Mouse (Mus musculus) A20 (cell line): ENCODE results near the gene Ackr1.
"Not testable (repeated sequence)": the region's sequence is repeated elsewhere in the genome, so short reads cannot be mapped to it uniquely, and the experiment has no call there.

ENCODE experiments used
- DNase-seq: peaks from one replicate; pipeline ENCODE4 v3.0.0-alpha.2; 2011; ENCODE audit warnings: low read depth, low spot score

Ackr1 gene

DNA sequence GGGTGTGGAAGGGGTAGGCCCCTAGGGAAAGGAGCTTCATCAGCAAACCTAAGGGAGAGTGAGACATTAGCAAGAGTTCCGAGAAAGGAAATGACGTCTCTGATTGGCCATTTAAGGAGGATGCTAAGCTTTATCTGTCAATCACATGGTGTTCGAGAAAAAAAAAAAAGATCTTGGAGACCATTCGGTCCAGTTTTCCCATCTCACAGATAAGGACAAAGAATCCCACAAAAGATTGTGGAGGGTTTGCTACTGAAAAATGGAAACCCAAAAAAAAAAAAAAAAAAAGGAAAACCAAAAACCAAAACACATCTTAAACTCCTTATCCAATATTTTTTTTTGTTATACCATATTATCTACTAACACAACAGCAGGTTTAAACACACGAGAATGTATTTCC lies 15.6 kb upstream of the Ackr1 start:
- no peak for DNase-seq

DNA sequence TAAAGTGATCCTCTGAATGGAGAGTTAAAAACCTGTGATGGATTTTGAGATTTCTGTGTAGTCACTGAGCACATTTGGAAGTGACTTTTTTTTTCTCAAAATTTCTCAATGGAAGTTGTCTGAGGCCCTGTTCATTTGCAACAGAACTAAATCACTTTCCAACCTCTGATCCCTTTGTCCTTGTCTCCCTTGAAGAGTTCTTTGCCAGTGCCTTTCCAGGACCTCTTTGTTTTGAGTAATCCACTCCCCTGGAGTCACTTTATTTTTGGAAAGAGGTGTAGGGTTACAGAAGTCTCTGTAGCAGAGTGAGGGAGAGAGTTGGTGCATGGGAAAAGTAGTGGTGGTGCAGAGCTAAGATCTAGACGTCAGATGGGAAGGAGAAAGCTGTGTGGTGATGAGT lies 15.0 kb upstream of the Ackr1 start:
- DNase-seq = no peak

DNA sequence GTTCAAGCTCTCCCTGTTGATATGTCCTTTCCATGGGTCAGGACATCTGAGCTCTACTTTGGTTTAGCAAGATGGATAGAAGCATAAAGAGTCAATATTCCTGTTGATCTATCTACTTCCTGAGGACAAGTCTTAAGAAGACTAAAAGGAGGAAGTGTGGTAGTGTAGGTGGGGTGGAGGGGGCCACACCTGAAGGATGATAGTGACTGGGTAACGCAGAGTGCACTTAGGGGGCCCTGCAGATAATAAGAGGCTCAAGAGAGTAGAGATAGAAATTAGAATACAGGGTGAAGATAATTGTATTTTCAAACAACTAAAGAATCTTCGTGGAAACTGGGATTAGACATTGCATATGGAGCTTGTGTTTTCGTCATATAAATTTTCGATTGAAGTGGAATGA lies 11.6 kb upstream of the Ackr1 start:
- DNase-seq = no peak

DNA sequence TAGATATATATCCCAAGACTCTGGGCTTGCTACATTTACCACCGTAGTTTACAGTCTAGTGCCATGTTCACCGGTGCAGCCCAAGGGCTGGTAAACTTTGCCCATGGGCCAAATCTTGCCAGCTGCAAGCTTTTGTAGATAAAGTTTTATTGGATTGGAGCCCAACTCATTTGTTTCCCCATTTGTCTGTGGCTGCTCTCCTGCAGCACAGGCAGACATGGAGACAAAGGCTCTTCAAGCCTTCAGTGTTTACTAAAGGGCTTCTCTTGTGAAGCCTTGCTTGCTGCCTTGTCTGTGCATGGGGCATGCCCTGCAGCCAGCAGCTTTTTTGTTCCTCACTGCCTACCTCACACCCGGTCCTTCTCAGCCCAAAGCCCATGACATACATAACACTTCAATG lies 10.4 kb upstream of the Ackr1 start:
- DNase-seq = no peak

DNA sequence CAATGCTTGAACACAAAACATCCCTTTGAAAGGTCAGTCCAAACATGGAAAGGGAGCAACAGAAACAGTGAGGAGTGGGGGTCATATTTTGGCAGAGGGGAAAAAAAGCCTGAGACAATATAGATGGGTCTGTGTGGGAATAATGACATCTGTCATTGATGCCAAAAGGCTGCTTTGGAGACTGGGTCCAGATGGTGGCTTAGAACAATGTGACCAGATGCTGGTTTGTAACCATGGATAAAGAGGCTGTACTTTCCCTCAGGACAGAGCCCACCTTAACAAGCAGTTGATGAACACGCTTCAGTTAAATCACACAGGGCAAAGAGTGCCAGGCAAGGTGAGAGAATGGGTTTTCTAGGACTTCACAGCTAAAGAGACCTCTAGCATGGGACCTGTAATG lies 8.9 kb upstream of the Ackr1 start:
- no peak for DNase-seq

DNA sequence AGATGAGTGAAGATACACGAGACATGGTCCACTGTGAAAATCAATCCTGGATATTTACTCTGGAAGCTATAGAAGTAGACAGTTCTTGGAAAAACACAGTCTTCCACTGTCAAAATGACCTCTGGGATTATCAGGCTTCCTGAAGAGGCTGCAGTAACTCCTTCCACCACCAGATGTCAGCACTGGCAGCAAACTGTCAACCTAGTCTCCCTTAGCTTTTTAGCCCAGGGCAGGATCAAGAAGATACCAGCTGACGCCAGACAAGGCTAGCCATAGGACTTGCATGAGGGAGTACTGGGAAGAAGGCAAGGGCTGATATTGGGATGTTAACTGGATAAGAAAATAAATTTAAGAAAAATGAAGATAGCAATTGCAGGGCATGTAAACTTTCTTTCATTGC lies 6.0 kb upstream of the Ackr1 start:
- peak; percentile 22 for DNase-seq

DNA sequence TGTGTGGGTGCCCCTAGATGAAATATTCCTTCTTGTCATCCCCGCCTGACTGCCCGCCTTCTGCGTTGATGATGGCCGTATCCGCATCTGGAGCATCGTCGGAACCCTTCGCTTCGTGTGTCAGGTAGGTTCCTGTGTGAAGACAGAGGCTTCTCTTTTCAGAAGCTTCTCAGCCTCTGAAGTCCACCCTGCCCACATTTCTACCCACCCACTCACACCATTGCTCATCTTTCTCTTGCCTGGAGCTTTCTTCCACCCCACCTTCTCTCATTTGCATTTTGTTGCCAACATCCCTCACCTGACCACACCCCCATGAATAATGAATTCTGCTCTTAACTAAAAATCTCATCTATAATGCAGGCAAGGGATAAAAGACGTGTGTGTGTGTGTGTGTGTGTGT lies 3.5 kb upstream of the Ackr1 start:
- no peak for DNase-seq

DNA sequence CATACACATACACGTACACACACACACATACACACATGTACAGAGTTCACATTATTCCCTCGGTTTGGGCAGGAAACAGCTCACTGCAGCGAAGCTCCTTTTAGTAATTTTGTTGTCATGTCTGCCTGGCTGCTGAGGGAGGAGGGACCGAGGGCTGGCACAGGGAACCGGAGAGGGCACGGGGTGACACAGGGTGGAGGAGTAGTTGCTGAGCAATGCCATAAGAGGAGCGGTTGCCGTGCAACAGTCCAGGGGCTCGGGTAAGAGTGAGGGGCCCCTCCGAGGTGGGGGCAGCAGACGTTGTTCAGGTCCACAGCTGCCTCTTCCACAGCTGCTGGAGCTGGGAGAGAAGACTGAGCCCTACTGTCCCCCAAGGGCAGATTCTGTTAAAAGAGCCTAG lies 2.4 kb upstream of the Ackr1 start:
- DNase-seq = no peak

DNA sequence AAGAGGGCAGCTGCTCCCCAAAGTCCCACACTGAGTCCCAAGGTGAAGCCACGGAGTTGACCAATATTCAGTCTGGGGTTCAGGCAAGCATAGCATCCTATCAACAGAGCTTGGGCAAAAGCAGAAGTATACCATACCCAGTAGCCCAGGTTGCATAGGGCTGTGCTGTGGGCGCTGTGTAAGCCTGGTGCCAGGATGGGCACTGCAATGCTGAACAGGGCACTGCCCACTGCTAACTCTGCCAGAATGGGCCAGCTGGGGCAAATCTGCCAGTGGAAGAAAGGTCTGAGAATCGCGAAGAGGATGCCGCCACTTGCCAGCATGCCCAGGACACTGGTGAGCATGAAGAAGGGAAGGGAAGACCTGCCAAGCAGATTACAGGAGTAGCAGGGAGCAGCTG lies 1.1 kb downstream of the Ackr1 start:
- DNase-seq = no peak

DNA sequence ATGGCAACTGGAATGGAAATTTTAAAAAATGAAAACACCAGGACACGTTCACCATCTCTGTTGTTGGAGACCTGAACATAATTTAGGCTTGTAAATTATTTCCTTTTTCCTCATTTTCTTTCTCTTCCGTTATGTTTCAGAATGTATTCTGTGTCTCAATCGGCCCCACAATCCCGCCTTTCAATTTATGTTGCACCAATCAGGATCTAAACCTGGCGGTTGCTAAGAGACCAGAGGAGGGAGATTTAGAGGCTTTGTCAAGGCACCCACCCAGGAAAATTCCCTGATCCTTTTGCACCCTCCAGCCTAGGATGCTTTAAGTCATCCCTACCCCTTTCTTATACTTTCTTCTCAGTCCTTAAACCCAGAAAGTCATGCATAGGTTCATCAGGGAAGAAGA lies 3.8 kb downstream of the Ackr1 start:
- no peak for DNase-seq

DNA sequence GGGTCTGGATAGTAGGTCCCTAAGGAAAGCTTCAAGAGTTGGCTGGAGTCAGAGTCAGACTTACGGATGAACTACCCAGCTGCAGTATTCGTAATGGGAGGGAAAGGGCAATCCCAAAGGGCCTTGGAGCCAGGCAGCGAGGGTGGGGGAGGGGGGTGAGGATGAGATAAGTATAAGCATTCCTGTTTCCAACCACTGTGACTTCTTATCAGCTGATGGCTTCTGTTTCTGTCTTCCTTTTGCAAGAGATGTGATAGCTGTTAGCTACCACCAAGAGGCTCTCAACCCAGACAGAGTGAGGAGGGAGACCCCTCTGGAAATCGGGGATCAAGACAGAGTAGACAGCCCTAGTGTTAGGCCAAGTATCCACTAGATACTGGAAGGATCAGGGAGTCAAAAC lies 4.4 kb downstream of the Ackr1 start:
- no peak for DNase-seq

DNA sequence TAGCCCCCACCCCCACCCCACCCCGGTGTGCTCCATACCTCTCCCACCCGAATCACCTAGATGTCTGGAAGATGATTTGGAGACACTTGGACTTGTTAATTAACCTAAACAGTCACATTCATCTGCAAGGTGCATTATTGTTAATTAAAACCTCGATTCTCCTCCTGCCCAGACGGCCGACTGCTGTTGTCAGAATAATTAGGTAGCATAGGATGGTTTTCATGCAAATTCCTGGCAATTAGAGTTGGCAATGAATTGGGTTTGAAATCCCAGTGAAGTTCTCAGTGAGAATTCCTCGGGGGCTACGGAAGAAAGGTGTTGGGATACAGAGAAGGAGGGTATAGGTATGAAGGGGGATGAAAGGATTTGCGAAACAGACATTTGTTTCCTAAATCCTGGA lies 5.1 kb downstream of the Ackr1 start:
- no peak for DNase-seq

DNA sequence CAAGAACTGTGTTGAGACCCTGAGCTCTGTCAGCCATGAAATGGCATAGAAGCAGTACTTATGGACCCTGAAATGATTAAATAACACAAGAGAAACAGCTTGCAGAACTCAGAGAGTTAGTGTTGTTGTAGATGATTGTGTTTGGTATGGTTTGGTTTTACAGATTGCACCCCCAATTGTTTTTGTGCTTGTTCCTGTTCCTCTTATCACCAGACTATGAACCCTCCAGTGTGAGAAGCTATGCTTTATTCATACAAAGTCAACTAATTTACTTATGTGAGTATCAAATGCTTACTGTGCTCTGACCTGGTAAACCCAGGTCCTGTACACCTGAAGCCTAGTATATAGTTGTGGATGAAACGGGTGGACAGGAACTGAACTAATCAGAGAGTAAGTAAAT lies 7.0 kb downstream of the Ackr1 start:
- no peak for DNase-seq

DNA sequence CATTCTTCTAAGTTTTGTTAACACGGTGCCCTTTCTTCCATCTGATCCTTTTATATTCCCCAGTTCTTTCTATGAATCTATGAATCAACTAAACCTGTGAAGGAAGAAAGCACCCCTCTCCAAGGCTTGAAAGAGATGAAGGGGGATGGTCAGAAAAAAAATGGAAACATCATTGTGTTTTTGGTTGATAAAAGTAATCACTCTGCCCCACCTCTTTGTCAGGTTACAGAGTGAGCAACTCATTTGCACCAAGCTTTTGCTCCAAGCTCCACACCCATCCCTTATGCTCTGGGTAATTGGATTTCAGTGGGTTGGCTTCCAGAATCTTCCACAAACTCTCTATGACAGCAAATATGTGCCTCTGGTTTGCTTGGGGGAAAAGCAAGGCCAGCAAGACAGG lies 8.2 kb downstream of the Ackr1 start:
- no peak for DNase-seq

DNA sequence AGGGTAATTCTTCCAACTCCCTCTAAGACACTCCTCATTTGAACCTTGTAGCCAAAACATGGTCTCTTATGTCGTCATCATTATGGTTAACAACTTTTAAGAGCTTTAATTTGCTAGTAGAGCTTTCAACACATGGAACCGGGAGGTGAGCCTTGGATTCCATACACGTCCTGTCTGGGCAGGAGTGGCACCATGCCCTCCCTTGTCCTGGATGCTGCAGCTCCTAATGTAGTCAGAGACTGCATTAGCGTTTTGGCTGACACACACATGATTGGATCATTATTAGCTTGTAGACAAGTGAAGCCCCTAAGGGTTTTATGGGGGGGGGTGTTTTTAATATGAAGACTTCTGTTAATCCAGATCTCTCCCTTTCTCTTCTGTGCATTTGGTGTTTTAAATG lies 8.6 kb downstream of the Ackr1 start:
- no peak for DNase-seq

DNA sequence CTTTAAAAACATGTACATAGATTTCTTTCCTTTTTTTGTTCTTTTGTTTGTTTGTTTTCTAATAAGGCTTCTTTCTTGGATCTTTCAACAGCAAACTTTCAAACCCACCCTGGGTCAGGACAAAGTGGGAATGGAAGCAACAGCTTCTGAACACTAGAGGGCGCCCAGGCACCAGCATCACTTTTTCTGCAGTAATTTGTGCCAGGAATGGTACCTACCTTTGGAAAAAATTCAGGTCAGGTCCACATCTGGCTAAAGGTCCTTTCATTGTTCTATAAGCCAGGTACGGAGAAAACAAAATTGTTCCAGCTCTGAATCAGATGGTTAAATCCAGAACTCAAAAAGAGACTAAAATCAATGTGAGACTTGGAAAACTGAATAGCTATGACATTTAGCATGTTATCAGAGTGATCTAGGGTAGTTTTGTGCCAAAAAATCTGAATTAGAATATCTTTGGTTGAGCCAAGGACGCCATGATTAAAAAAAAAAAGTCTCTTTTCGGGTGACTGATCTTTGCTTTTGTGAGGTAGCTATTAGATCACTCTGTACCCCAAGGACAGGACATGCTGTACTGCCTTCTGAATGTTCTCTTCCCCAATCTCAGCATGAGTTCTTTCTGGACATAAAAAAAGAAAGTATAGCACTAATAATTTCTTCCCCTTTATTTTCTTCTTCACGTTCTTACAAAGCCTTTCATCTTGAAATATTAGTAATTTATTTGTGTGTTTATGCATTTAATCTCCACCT lies 9.5 kb downstream of the Ackr1 start:
- DNase-seq = peak; percentile 36

DNA sequence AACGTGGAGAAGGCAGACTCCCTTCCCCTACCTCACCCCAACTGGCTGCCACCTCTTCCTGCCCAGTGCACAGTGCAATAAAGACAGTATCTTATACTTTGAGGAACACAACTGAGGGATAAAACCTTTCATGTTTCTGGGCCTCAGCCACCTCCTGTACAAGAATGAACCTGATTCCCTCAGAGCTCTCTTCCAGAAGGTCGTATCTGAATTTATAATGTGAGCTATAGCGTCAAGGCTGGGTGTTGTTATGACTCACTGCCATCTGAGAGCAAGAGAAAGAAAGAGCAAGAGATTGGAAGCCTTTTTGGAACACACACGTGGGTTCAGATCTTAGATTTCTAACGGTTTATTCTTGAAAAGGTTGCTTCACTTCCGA lies 11.3 kb downstream of the Ackr1 start:
- no peak for DNase-seq

DNA sequence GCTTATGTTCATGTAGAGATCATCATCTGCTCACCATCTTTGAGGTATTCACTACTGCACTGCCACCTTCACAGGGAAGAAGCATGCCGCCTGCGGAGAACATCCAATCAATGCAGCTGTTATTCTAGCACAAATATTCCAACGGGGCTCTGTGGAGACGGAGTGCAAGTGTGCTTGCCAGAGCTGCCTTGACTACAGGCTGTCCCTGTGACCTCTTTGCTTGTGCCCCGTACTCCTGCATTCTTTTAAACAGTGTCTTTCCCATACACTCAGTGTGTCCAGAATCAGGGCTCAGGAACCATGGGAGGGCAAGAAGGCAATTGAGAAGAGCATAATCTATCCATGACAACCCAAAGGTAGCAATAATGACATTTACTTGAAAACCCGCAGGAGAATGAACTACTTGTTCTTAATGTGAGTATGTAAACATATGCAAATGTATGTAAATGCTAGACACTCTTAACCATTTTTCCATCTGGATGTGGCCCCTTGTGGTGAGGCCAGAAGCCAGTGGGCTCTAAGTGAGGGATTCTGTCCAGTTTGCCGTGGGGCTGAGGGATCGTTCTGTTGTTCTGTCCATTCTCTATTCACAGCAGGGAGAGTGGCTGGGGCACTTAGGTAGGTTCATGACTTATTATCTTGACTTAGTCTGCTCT lies 11.8 kb downstream of the Ackr1 start:
- no peak for DNase-seq

DNA sequence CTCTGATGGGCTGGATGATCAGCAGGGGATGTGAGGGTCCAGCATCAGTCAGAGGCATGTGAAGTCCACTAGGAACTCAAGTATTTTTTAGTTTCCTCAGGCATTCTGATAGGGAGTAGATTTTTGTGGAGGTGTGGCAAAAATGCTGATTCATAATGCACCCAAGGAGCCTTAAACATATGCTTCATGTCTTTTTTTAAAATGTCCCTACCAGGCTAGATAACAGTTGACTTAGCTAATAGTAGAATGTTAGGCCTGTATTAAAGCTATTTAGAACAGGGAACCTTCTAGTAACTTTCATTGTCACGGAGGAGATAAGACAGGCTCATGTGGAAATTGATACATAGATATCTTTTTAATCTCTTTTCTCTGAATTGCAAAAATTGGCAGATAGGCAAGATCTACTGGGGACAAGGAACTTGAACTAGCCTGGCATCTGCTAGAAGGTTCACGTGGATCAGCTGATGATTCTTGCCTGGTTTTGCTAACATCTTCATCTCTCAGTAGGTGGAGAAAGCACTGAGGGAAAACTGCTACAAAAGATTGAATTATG lies 15.5 kb downstream of the Ackr1 start:
- DNase-seq = no peak

DNA sequence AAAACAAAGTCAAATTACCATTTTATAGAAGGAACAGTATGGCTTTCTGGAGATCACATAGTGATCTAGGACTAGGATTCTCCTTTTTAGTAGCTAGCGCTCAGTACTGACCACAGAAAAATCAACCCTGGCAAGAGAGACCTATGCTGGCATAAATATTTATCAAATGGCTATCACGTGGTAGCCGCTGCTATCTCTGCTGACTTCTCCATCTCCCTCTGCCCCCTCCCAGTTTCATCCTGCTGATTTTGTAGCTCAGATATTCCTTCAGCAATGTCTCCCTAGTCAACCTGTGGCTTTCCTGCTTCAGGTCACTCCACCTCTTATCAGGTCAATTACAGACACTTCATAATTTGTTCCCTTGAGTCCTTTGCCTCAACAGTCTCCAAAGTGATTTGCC lies 17.8 kb downstream of the Ackr1 start:
- no peak for DNase-seq

DNA sequence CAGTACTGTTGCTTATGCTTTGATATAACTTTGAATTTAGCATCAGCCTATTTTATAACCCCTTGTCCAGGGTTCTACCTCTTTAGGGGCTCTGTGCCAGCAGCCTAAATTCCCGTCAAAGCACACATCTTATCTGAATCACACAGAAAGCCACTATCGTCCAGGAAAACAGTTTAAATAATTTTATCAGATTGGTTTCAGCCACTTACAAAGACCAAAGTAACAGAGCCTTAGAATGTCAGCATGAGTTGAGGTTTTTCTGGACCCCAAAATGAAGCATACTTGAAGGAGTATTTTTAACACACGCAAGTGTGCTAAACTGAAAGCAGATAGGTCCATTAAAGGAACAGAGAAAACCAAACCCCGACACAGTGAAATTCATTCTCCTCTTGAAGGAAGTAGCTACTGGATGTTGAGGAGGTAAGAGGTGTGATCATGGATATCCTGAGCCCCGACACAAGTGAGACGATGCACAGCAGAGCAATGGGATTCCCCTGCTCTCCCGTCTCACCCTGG lies 20.0 kb downstream of the Ackr1 start:
- DNase-seq = not testable (repeated sequence)

DNA sequence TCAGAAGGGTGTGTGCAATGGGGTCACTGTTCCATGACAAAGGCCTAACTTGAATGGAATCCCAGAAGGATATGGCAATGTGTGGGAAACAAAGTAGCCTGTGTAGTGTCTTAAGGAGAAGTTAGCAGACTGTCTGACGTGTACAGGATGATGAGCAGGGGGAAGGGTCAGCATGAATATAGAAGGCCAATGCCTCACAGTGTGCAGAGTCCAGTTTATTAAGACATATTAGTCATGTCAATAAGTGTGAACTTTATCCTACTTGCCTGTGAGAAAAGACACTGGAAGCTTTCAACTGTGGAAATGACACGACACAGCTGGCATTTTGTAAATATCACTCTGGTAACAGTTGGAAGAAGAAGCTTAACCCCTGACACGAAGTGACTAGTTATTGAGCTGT lies 30.8 kb downstream of the Ackr1 start:
- DNase-seq = not testable (repeated sequence)
